Mouse (Mus musculus) gastrocnemius, postnatal 36 days (tissue): ENCODE measurements at regions not wholly inside any gene's neighbourhood (a gene's known extent, or its start where the extent isn't known, plus 50 kb on each side); places are given as distances from the start of the nearest gene placed in this dataset.
A peak's percentile ranks its signal among the peaks of the same experiment; 100 is the strongest.

Experiments
- DNase-seq, 2 experiments: peaks; one replicate each; pipeline ENCODE4 v3.0.0; 2022
- intact Hi-C: fragments of 180-260 bp; cut with DNase I; formaldehyde crosslinking; loops from one replicate; pipeline ENCODE4 v1.15.1; 2025

DNA sequence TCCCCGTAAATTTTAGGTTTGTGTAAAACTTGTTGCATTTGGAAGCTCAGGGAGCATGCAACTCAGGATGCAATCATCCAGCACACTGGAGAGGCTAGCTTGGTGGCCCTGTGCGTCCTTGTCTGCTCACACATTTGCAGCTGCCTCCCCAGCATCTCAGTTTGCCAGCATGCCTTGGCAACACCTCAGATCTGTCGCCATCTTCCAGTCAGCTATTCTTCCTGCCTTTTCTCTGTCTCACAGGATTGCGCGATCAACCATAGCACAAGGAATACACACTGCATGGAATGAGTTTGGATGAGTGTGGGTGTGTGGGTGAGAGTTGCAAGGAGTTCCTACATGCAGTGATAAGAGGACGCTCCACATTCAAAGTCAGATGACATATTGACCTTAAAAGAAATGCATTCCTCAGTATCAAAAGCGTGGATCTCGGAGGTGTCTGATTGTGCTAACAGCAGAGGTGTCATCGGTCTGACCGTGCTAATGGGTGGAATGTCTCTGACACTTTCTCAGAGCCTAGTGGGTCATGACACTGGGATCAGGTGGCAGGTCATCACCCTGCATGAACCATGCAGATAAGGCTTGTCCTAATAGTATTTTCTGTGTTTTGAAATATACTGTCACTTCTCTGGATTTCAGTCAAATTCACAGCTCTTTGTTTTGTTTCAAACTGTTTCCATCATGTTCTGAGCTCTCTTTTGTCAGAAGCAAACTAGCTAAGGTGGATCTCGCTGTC is 360.6 kb upstream of the Arglu1 start:
- DNase-seq: no peak
- intact Hi-C loops: no loop called here

DNA sequence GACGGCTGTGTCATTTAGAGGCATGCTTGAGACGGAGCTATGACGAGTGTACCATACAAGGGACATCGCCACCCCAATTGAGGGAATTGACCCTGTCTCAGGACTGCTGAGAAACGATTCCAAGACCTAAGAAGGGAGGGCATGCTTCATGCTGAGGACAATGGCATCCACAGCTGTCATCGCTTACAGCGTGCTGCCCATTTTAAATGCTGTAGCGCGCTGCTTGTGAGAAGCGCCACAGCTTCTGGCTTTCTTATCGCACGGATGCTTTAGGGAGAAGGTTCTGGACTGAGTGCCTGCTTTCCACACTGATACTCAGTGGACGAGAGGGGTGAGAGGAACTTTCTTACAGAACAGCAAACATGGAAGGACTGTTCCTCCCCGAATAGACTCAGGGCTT is 357.8 kb upstream of the Arglu1 start:
- DNase-seq: no peak
- intact Hi-C loops: no loop called here

DNA sequence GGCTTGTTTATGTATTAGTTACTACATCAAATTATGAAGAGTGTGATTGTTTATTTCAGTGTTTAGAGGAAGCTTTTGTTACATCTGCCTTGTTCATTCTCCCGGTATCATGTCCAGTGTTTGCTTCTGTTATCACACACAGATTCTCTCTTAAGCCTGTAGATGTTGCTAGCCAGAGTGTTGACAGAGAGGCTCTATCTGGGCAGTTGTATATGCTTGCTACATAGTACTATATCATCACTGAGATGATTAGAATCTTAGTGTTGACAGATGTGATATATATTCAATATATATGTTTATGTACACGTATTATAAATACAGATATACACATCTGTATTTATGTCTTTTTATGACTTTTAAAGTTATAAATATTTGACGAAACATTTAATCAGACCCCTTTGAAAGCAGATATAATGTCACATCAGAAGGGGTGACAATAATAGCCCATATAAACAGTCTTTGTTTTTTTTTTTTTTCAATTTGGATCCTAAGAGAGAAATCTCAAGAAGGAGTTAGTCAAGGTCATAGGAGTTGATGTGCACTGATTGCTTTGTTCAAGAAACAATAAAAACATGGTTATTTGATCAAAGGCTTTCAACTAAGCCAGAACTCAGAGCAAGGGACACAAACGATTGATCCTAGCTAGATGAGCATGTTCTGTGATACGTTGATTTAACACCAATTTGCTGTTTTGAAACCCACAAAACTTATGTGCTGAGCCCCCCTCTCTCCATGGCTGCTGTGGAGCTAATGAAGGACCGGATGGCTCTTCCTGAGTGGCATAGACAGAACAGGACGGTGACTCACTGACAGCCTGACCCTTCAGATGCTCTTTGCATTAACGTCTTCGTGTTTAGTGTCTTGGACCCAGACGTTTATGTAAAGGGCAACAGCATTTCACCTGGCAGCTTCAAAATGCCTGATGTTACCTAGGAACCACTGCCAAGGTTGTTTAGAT is 352.8 kb upstream of the Arglu1 start:
- no peak for DNase-seq
- intact Hi-C loops: no loop called here

DNA sequence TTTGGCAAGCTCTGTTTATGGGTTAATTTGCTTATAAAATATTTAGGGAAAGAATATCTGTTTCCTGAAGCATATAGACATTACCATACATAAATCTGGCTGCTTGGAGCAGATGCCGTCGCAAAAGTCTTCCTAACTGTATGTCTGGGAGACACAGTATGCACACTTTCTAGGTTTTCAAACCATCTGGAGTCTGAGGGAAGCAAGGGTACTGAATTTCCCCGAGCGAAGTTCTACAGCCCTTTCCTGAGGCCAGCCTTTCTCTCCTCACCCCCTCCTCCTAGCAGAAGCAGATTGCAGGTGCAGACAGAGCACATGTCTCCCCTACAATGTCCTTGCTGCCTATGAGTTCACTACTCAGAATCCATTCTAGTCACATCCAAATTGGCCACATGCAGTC is 338.8 kb upstream of the Arglu1 start:
- intact Hi-C loops: no loop called here
- no peak for DNase-seq

DNA sequence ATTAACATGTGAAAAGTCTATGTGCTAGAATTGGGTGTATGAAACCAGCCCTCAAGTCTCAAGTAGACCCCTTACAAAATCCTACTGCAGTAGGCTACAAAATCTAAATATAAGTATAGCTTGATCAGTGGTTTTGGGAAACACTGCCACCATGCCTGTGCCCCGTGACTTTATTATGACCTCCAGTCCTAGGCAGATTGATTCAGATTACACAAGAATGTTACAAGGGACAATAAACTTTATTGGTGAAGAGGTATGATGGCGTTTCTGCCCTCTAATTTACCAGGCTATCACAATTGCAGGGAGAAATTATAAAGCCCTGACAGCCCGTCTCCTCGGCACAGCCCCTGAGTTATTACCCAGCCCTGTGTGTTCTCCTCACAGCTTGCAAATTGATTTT is 337.4 kb upstream of the Arglu1 start:
- no peak for DNase-seq
- intact Hi-C loops: no loop called here

DNA sequence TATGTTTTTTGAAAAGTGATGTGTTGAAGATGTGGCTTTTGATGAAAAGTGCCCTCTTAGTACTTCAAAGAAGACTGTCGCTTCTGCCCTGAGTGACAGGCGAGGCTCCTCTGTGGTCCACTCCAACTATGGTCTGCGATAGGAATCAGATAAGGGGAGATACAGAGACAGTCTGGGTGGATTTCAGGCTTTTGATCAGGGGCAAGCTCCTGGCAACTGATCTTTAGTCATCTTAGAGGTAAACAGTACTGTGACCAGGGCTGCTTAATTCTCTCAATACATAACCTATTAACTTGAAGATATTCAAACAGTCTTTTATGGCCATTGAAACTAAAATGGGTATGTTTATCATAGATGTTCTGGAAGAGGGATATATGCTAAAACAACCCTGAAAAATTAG is 335.6 kb upstream of the Arglu1 start:
- DNase-seq: no peak

DNA sequence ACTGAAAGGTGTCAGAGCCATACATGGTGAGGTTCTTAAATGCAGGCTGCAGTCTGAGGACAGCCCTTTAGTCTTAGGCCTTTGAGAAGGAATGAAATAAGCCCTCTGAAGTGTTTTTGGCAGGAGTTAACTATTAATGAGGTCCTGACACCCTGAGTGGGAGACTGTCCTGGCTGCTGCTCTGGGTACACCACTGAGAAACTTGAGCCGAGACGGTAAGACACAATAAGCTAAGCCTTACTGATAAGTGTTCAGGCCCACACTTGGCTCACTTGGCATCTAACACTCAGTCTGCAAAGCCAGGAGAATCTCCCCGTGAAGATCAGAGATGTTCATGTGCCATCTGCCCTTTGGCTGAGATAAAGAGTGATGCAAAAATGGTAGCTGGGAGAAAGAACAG is 335.1 kb upstream of the Arglu1 start:
- no peak for DNase-seq
- intact Hi-C loops: no loop called here

More for the DNA sequence above, 335.6 kb upstream of the Arglu1 start:
- intact Hi-C loops: no loop called here

DNA sequence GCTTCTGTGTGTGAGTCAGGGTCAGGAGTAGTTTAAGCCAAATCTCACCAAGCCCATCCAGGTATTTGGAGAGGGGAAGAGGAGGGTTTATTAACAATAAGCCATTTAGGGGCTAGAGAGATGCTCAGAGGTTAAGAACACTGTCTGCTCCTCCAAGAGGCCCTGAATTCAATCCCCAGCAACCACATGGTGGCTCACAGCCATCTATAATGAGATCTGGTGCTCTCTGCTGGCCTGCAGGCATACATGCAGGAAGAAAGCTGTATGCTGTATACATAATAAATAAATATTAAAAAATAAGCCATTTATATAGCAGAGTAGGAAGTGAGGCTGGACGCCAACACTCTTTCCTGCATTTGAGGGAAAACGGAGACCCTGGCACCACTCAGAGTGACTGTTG is 330.4 kb upstream of the Arglu1 start:
- no peak for DNase-seq
- intact Hi-C loops: no loop called here

DNA sequence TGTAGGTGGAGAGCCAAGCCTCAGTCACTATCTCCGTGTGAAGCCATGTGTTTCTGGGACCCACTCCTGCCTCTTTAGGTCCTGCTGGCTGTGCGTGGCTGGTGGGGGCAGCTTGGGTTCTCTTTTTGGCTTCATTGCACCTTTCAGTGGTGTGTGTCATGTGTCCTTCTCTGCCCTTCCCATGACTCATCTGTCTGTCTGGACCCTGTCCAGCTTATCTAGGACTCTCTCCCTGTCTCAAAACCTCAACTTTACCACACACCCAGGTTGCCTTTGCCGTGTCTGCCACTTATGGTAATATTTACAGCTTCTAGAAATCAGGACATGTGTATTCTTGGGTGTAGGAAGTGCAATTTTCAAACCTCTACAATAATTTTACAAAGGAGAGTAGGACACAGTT is 329.9 kb upstream of the Arglu1 start:
- DNase-seq: no peak
- intact Hi-C loops: no loop called here

DNA sequence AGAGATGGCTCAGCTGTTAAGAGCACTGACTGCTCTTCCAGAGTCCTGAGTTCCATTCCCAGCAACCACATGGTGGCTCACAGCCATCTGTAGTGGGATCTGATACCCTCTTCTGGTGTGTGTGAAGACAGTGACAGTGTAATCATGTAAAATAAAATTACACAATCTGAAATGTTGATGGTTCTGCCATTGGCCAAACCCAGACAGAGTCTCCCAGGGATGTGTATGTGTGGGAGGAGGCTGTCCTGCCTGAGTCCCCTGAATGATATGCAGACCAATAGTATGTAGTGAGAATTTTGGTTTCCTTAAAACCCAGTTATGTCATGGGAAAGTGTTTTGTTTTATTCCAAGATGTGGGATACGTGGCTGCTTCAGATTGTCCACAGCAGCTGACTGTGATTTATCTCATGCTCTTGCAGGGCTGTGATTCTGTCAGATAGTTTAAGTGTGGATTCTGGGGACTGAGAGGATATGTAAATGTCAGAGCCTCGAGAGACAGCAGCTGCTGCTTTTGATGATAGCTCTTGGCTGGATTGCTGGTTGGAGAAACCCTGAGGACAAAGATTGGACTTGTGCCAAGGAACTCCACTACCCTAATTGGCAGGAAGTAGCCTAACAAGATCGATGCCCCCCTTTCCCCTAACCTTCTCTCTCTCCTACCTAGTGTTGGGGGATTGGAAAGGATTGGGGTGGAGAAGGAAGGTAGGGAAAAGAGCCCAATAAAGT is 321.6 kb upstream of the Arglu1 start:
- intact Hi-C loops: no loop called here
- no peak for DNase-seq

DNA sequence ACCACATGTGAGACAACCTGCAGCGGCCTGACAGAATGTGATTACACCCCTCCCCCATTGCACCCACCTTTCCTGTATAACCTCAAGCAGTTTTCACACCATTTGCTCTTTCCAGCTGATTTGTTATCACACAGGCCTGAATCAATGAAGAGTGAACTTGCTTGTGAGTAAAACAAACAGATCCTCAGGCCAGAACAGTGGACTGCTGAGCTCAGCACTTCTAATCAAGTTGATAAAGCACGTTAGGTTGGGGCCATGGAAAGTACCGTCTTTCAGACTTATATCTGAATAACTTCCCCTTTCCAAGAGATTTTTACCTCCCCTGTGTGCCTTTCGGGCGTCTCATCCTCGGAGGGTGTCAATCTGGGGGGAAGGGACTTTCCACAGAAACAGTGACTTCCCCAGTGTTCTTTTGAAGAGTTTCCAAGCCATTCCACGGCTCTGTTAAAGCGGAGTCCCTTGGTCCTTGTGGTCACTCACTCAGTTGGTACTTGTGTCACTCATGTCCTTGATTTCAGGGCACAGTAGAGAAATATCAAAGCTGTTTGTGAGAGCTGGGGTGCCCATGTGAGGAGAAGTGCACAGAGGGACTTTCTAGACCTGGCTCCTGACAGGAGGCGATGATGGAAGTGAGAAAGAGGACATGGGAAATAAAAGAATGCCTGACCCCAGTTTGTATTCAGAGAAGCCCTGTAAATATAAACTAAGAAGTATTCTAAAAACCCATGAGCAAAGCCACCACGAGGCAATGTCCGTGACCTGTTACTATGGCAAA is 317.9 kb upstream of the Arglu1 start:
- DNase-seq: no peak
- intact Hi-C loops: no loop called here

DNA sequence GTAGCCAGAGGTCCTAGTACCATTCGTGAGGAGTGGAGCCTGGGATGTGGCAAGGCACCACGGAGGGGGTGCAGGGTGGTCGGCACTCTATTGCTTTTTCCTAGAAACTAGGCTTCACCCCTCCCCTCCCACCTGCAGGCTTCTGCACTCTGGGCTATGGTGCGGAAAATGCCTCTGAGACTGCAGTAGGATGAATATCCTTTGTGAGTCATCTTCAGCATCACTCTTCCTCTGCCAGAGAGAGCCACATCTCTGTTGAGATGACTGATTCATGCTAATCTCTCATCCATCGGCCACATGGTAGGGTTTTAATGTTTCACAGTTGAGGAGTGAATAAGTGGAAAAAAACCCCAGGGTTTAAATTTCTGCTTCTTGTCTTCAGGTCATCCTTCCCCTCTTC is 309.6 kb upstream of the Arglu1 start:
- intact Hi-C loops: loop anchor here (10.0 kb wide), 4 partner anchors 175 to 775 kb away; partner anchors contain the start of gene Arglu1
- DNase-seq: no peak

DNA sequence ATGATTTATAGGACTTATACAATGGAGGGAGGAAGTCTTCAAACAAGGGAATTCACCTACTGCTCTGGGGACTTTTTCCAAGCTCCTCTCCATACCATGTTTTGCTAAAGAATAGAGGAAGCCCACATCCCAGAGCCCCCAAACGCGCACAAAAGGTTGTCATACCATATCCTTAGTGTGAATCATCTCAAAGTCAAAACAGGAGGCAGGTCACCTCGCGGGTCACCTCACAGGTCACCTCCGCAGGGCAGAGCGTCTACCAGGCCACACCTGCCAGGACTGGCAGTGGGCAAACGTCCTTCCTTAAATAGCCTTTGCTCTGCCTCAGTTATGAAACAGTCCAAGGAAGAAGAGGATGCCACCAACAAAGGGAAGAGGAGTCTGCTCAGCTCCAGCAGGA is 307.3 kb upstream of the Arglu1 start:
- intact Hi-C loops: loop anchor here (10.0 kb wide), 4 partner anchors 177 to 773 kb away; partner anchors contain the start of gene Arglu1
- no peak for DNase-seq

DNA sequence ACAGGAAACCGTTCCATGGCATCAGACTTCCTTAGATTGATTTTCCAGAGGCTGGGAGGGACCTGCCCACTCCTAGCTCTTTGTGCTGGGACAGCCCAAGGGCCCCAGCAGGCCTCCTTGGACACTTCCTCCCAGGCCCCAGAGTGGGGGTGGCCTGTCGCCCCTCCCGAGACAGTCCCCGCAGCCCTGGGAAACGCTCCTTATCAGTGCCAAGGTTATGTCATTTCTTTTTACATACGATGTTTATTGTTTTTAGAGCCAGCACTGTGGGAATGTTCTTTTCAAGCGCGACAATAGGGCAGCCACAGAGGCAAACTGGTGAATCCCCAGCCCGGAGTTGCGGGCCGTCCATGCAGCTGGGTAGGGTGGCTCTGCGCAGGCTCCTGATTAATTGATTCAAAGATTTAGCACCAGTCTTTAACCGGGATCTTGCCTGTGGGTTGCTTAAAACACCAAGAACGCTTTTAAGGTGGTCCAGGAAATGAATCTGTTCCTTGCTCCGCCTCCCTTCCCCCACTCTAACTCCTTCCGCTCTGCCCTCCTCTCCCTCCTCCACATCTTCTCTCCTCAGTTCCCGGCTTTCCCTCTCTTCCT is 304.4 kb upstream of the Arglu1 start:
- intact Hi-C loops: loop anchor here (5.0 to 10.0 kb wide), 5 partner anchors 180 to 770 kb away; partner anchors contain the start of genes Arglu1 and Efnb2
- DNase-seq: peak; percentile 21 to 22

DNA sequence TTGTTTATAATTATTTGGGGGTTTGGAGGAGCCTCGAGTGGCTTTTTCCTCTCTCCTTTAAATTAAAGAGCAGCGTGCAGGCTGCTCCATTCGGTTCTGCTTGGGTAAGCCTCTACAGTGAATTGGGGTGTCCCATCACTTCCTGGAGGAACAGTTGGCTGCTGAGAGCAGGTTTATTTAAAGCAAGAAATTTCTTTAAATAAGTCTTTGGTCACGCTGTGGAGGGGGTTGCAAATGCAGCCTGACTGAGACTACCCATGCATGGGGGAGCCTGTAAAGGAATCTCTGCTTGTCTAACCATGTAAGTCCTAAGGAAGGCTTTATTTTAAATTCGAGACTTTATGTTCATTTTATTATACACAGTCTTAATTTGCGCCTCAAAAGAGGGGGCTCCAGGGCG is 303.7 kb upstream of the Arglu1 start:
- no peak for DNase-seq

DNA sequence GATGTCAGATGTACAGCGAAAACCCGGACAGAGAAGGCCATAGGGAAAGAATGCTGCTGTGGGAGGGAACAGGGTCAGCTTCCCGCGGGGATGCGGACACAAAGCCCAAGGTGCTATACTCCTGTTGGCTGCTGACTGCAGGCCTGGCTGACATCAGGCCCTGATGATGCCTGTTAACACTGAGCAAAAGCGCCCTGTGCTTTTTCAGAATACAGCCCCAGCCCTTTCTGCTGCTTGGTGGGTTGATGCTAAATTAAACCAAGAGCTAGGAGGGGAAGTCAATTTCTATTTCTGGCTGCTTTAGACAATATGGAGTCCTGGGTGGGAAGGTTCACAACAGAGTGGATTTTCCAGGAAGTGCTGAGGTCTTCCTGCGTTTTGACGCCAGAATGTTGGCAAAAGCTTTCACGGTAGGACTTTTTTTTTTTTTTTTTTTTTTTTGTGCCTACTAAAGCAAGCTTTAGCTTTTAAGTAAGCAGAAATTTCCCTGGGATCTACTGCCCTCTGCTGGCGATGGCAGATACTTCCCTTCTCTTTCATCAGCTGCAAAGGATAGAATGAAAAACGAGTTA is 302.2 kb upstream of the Arglu1 start:
- DNase-seq: peak; percentile 38 to 74
- intact Hi-C loops: loop anchor here (5.0 to 10.0 kb wide), 5 partner anchors 182 to 768 kb away; partner anchors contain the start of genes Arglu1 and Efnb2

More for the DNA sequence above, 303.7 kb upstream of the Arglu1 start:
- intact Hi-C loops: loop anchor here (5.0 to 10.0 kb wide), 5 partner anchors 181 to 769 kb away; partner anchors contain the start of genes Arglu1 and Efnb2

DNA sequence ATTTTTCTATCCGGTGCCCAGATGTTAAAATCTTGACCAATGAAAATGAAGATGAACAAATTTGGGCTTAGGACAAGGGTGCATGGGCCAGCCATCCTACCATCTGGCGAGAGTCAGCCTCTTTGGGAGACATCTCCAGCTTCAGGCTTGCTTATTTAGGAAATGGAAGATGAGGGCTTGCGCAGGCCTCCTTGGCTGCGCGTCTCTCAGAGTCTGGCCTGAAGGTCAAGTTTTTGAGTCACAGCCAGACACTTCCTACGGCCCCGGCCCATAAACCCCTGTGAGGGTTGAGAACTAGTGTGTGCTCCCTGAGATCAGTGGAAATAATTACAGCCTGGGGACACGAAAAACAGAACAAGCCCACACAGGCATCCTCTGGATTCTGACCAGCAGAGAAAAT is 300.7 kb upstream of the Arglu1 start:
- intact Hi-C loops: loop anchor here (5.0 to 10.0 kb wide), 5 partner anchors 184 to 766 kb away; partner anchors contain the start of genes Arglu1 and Efnb2
- no peak for DNase-seq

DNA sequence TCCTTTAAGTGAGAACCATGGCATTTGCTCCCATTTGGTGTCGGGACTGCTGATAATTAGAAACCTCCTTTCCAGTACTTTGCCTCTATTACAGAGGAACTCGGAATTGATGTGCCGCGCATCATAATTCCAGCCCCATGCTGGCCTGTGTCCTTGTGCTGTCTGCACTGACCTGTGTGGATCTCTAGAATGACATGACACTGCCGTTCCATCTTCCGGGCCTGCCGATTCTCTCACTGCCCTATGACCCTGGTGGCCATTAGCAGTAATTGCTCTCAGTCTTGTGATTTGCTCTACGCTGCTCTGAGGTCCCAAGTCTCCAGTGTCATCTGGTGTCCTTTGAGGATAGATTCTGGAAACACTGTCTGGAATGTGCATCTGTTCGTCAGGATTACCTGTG is 295.7 kb upstream of the Arglu1 start:
- intact Hi-C loops: loop anchor here (5.0 kb wide), 1 partner anchor 164 kb away; no protein-coding TSS in a partner anchor
- DNase-seq: no peak

DNA sequence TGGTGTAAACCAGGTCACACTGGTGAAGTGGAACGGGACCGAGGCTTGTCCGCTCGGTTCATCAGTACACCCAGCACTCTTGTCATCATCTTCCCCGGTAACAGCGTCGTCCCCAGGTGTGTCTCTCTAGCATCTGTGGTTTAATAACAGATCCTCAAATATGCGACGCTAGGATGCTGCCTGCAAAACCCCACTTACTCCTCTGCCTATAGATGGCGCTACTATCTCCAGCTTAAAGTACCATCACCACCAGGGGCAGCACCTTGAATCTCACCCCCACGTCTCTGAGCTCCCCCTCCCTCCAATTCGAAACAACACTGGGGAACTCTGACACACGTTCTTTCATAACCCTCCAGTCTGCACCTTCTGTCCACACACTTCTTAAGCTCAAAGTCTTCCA is 295.1 kb upstream of the Arglu1 start:
- intact Hi-C loops: loop anchor here (5.0 kb wide), 1 partner anchor 163 kb away; no protein-coding TSS in a partner anchor

More for the DNA sequence above, 295.1 kb upstream of the Arglu1 start:
- no peak for DNase-seq
